Mouse (Mus musculus): ENCODE data around the gene Pstpip1. TPM values are rescaled to one million over a fixed set of nuclear protein-coding genes. Genes with fewer than 3 reads are reported as not detected.

Gene Pstpip1
- polyA plus RNA-seq, 1 experiment from 2014 or later: 3.9 TPM

GRCm38 (mm10) chr9:56158077-56158476 lies 68.3 kb downstream of the Pstpip1 start:
- WGBS: 33% methylated on average over 2 of the region's 2 CpGs
- Histone ChIP-seq H3K4me3 (ENCODE audit: low read depth, low read length) (no peak overlapping the region), H3K4me2 (replicated peaks; ENCODE audit: low read depth) (no peak overlapping the region), H3K27me3 (ENCODE audit: control insufficient read depth, insufficient read depth, low read length) (no peaks in the 10 kb centered on the region), H3K9me3 (ENCODE audit: control insufficient read depth, low read length) (no peaks in the 10 kb centered on the region), H3K27ac (replicated peaks) (no peak overlapping the region), H3K9ac (ENCODE audit: low read length) (no peak overlapping the region), H3K36me3 (ENCODE audit: control insufficient read depth, insufficient read depth, low read length) (no peaks in the 10 kb centered on the region), H3K4me1 (replicated peaks; ENCODE audit: control insufficient read depth, insufficient read depth) (no peaks in the 10 kb centered on the region)
- TF ChIP-seq CTCF (IDR thresholded peaks at IDR 0.05; ENCODE audit: low read depth) (no peak), EP300 (optimal IDR thresholded peaks at IDR 0.05) (no peak)
- no peak for DNase-seq (ENCODE audit: low spot score)
- ATAC-seq (ENCODE audit: low FRiP score, low TSS enrichment): peak; percentile 59; the same call in 1 of the 2 replicates

GRCm38 (mm10) chr9:56159456-56159855 lies 69.7 kb downstream of the Pstpip1 start:
- no peaks in the 10 kb centered on the region for H3K36me3 ChIP-seq (ENCODE audit: control insufficient read depth, insufficient read depth, low read length)
- DNase-seq (ENCODE audit: low spot score) (no peak), ATAC-seq (ENCODE audit: low FRiP score, low TSS enrichment) (no peak)
- H3K4me1 ChIP-seq (replicated peaks; ENCODE audit: control insufficient read depth, insufficient read depth): no peaks in the 10 kb centered on the region
- peak overlapping the region; percentile 99 for H3K4me3 ChIP-seq (ENCODE audit: low read depth, low read length)
- no peak for TF ChIP-seq CTCF (IDR thresholded peaks at IDR 0.05; ENCODE audit: low read depth)
- TF ChIP-seq EP300 (optimal IDR thresholded peaks at IDR 0.05): no peak
- no peaks in the 10 kb centered on the region for H3K9me3 ChIP-seq (ENCODE audit: control insufficient read depth, low read length)
- H3K27ac ChIP-seq (replicated peaks): no peak overlapping the region
- peak overlapping the region; percentile 66 for H3K4me2 ChIP-seq (replicated peaks; ENCODE audit: low read depth)
- H3K27me3 ChIP-seq (ENCODE audit: control insufficient read depth, insufficient read depth, low read length): no peaks in the 10 kb centered on the region
- 20% methylated on average over 2 of the region's 2 CpGs for WGBS
- H3K9ac ChIP-seq (ENCODE audit: low read length): no peak overlapping the region

GRCm38 (mm10) chr9:56160341-56161141 lies 70.8 kb downstream of the Pstpip1 start:
- Histone ChIP-seq H3K27me3 (ENCODE audit: control insufficient read depth, insufficient read depth, low read length) (no peaks in the 10 kb centered on the region), H3K36me3 (ENCODE audit: control insufficient read depth, insufficient read depth, low read length) (no peaks in the 10 kb centered on the region), H3K4me2 (replicated peaks; ENCODE audit: low read depth) (peak overlapping the region; percentile 66), H3K9ac (ENCODE audit: low read length) (peak overlapping the region; percentile 95), H3K9me3 (ENCODE audit: control insufficient read depth, low read length) (no peaks in the 10 kb centered on the region), H3K4me3 (ENCODE audit: low read depth, low read length) (peak overlapping the region; percentile 99), H3K4me1 (replicated peaks; ENCODE audit: control insufficient read depth, insufficient read depth) (no peaks in the 10 kb centered on the region), H3K27ac (replicated peaks) (peak overlapping the region; percentile 95)
- peak; percentile 94 for ATAC-seq (ENCODE audit: low FRiP score, low TSS enrichment)
- peak; percentile 90 for DNase-seq (ENCODE audit: low spot score)
- under 1% methylated on average over 80 of the region's 82 CpGs for WGBS
- TF ChIP-seq CTCF (IDR thresholded peaks at IDR 0.05; ENCODE audit: low read depth): no peak
- TF ChIP-seq EP300 (optimal IDR thresholded peaks at IDR 0.05): no peak

- Histone ChIP-seq H3K27ac (replicated peaks) (no peak within 1 kb of the TSS), H3K9ac (ENCODE audit: low read length) (no peak within 1 kb of the TSS), H3K4me3 (ENCODE audit: low read depth, low read length) (no peak within 1 kb of the TSS), H3K36me3 (ENCODE audit: control insufficient read depth, insufficient read depth, low read length) (no peaks in the 10 kb centered on the region), H3K9me3 (ENCODE audit: control insufficient read depth, low read length) (no peaks in the 10 kb centered on the region), H3K27me3 (ENCODE audit: control insufficient read depth, insufficient read depth, low read length) (no peaks in the 10 kb centered on the region), H3K4me1 (replicated peaks; ENCODE audit: control insufficient read depth, insufficient read depth) (no peaks in the 10 kb centered on the region), H3K4me2 (replicated peaks; ENCODE audit: low read depth) (no peak within 1 kb of the TSS)
- DNase-seq (ENCODE audit: low spot score) (no peak), ATAC-seq (ENCODE audit: low FRiP score, low TSS enrichment) (no peak)
- TF ChIP-seq EP300 (optimal IDR thresholded peaks at IDR 0.05): no peak
- TF ChIP-seq CTCF (IDR thresholded peaks at IDR 0.05; ENCODE audit: low read depth): no peak
- WGBS: 89% methylated on average over 6 of the region's 6 CpGs
Observed at GRCm38 (mm10) chr9:56165377-56165776, 75.6 kb downstream of the Pstpip1 start, which contains the start of gene Tspan3. Tspan3 (minus strand) TSS chr9:56165477.

- Histone ChIP-seq H3K4me2 (replicated peaks; ENCODE audit: low read depth) (no peak overlapping the region), H3K27me3 (ENCODE audit: control insufficient read depth, insufficient read depth, low read length) (no peaks in the 10 kb centered on the region), H3K4me3 (ENCODE audit: low read depth, low read length) (no peak overlapping the region), H3K4me1 (replicated peaks; ENCODE audit: control insufficient read depth, insufficient read depth) (no peaks in the 10 kb centered on the region), H3K9me3 (ENCODE audit: control insufficient read depth, low read length) (no peaks in the 10 kb centered on the region), H3K9ac (ENCODE audit: low read length) (no peak overlapping the region), H3K36me3 (ENCODE audit: control insufficient read depth, insufficient read depth, low read length) (no peaks in the 10 kb centered on the region), H3K27ac (replicated peaks) (no peak overlapping the region)
- DNase-seq (ENCODE audit: low spot score) (no peak), ATAC-seq (ENCODE audit: low FRiP score, low TSS enrichment) (no peak)
- 34% methylated on average over 5 of the region's 5 CpGs for WGBS
- no peak for TF ChIP-seq CTCF (IDR thresholded peaks at IDR 0.05; ENCODE audit: low read depth)
- TF ChIP-seq EP300 (optimal IDR thresholded peaks at IDR 0.05): no peak
Observed at GRCm38 (mm10) chr9:56166161-56166560, 76.4 kb downstream of the Pstpip1 start.

GRCm38 (mm10) chr9:56167690-56168089 lies 77.9 kb downstream of the Pstpip1 start:
- no peak overlapping the region for H3K27ac ChIP-seq (replicated peaks)
- DNase-seq (ENCODE audit: low spot score): no peak
- no peaks in the 10 kb centered on the region for H3K36me3 ChIP-seq (ENCODE audit: control insufficient read depth, insufficient read depth, low read length)
- no peak overlapping the region for H3K4me3 ChIP-seq (ENCODE audit: low read depth, low read length)
- no peaks in the 10 kb centered on the region for H3K4me1 ChIP-seq (replicated peaks; ENCODE audit: control insufficient read depth, insufficient read depth)
- ATAC-seq (ENCODE audit: low FRiP score, low TSS enrichment): no peak
- 68% methylated on average over 6 of the region's 6 CpGs for WGBS
- H3K27me3 ChIP-seq (ENCODE audit: control insufficient read depth, insufficient read depth, low read length): no peaks in the 10 kb centered on the region
- no peak for TF ChIP-seq CTCF (IDR thresholded peaks at IDR 0.05; ENCODE audit: low read depth)
- H3K9me3 ChIP-seq (ENCODE audit: control insufficient read depth, low read length): no peaks in the 10 kb centered on the region
- no peak overlapping the region for H3K4me2 ChIP-seq (replicated peaks; ENCODE audit: low read depth)
- no peak overlapping the region for H3K9ac ChIP-seq (ENCODE audit: low read length)
